Mouse (Mus musculus) adrenal gland, adult 2 months (tissue): ENCODE data around the gene Galnt15. TPM values are rescaled to one million over a fixed set of nuclear protein-coding genes. Genes with fewer than 3 reads are reported as not detected.
"Not testable (repeated sequence)": the region's sequence is repeated elsewhere in the genome, so short reads cannot be mapped to it uniquely, and the experiment has no call there.

ENCODE experiments used
- DNase-seq: peaks from one replicate; pipeline ENCODE4 v3.0.0; 2021
- polyA plus RNA-seq: library from polyadenylated mRNA; depleted of rRNA; stranded (reverse); fragments of >200 nt; gene quantifications from 2 replicates; pipeline ENCODE4 v1.2.3, GENCODE M21; 2012; rRNA removed
- total RNA-seq, 2 experiments: library from RNA; stranded (reverse); gene quantifications; 2 replicates each; pipeline ENCODE4 v1.2.3; 2021

The Galnt15 gene
- total and polyA plus RNA-seq, 3 experiments, result 3.6 to 14.5 (median 5.2) TPM

DNA sequence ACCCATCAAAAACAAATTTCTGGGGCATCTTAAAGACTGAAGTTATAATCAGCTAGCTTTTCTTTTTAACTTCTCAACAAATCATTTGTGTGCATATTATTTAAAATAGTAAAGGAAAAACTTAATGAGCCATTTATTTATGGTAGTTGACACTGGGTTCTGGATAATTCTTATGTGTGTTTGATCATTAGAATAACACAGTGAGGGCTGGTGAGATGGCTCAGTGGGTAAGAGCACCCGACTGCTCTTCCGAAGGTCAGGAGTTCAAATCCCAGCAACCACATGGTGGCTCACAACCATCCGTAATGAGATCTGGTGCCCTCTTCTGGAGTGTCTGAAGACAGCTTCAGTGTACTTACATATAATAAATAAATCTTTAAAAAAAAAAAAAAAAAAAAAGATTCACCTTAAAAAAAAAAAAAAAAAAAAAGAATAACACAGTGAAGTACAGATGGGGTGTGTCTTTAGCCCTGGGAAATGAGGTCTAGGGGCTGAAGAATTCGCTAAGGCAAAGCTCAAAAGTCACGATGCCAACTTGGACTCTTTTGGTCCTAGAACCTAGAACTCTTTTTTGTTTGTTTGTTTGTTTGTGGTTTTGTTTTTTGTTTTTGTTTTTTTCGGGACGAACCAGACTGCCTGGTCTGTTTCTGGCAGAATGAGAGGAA lies 58.9 kb downstream of the Galnt15 start:
- DNase-seq, result not testable (repeated sequence)

DNA sequence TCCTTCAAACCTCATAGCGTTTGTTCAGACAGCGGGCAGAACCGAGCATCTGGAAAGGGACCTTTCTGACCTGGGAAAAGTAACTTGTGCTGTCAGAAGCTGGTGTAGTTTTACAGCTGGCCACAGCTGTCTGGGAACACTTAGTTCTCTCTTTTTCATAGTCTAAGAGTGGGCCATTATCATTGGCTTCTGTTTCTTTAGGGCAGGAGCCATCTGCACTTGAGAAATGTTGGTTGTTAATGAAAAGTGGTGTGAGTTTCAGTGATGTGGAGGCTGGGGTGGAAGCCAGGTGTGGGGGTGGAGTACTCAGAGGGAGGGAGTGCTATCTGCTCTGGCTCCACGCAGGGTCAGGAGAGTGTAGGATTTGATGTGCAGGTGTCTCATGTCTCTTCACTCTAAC lies 62.3 kb downstream of the Galnt15 start:
- DNase-seq, result no peak

DNA sequence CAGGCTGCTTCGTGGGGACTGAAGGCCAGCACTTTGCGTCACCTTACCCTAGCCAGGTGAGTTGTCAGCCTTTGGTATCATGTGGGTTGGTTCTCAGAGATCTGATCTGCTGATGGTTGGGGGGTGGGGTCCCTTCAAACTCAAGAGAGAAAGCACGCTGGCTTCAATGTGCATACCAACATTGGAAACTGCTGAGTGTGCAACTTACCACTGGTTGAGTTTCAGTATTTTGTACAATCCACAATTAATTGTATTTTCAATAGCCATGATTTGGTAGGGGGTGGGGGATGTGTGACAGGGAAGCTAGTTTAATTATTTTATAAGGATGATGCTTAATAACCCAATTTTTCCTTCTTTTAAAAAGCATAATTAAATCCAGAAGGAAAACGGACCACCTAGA lies 62.9 kb downstream of the Galnt15 start:
- DNase-seq, result no peak

DNA sequence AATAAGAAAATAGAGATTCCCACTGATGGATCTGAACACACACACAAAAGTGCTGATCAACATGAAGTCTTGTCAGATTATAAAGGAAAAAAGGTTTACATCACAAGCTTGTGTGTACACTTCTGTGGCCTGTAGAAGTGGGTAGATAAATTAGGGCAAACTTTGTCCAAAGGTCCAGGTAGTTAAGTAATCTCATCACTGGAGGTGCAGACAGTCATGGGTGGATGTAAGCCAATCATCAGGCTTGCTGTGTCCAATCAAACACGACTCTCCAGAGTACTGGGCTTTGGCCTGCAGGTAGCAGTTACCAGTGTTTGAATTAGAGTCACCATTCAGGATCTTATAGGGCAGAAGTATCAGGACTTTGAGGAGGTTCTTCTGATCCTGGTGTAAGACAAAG lies 64.2 kb downstream of the Galnt15 start:
- DNase-seq, result no peak

DNA sequence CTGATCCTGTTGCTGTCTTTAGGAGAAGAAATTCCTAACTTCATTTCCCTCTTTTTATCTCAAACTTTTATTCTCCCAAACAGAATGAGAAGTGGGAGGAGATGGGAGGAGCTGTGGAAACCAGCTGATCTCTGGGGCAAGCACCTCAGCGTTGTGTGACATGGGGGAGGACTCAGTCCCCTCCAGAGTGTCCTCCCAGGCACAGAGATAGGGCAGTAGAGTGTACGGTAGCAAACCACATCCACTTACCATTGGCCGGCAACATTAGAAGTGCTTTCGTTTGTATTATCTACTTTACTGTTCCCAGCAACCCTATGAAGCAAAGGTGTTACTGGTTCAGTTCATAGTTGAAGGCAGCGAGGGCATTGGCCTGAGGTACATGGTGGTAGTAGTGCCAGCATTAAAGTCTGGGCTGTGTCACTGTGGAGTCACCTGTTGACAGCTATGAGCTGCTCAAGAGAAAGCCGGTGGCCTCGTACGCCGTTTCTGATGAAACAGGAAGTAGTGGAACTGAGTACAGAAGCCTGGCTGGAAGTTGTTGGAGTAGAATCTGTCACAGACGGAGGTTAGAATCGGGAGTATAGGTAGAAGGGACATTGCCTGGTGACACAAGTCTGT lies 64.8 kb downstream of the Galnt15 start:
- no peak for DNase-seq

DNA sequence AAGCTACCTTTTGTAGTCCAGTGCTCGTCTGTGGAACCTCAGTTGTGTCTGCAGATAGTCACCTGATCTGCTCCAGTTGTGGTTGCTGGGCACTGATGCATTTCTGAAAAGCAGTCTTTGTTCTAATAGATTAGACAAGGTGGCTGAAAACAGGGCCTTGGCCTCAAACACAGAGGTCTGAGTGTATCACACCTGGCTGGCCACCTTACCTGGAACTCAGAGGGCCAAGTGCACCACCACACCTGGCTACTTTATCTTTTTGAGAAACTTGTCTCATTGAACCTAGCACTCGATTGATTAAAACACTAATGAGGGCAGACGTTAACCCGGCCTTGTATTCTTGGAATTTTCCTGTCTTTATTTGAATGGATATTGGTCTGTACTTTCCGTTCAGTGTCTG lies 66.9 kb downstream of the Galnt15 start:
- DNase-seq, result no peak

DNA sequence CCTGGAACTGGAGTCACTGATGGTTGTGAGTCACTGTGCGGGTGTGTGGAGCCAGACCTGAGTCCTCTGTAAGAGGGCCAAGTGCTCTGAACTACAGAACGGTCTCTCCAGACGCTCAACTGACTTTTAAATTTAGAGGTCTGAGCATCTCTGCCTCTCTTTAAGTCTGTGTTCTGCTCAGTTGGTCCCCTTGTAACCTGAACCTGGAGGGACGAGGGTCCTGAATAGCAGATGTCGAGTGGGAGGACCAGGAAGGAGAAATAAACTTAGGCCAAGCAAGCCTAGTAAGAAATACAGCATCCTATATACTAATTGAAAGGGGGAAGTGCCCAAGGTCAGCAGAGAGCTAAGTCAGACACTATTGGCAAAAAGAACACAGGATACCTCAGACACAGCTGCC lies 68.0 kb downstream of the Galnt15 start:
- no peak for DNase-seq

DNA sequence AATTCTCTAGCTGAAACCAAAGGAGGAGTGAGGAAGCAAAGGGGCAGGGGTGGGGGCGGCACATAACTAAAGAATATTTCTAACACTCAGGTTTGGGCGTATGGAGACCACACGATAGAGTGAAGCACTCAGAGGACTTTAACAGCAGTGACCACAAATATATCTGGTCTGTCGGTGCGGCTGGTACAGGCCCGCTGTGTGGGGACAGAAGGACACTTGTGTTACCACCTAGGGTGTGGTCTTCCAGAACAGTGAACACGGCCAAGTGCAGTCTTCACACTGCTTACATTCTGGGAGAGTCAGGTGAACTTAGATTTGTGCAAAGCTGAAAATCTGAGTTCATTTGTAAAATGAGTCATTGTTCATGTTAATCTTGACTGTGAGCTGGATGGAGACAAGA lies 68.9 kb downstream of the Galnt15 start:
- no peak for DNase-seq

DNA sequence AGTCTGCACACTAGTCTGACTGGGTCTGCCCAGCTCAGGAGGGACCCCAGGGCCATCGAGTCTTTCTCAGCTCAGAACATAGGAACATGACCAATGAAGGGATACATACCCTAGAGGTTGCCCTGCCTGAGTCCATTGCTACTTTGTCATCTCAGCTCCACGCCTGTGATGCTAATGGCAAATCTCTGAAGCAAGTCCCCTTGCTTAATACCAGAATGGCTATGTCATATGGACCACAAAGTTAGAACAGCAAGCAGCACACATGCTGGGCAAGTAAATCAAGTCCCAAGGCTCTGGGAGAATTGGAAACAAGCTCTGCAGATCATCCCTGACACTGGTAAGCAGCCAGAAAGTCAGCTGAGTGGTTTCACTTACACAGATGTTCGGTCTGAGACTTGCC lies 70.2 kb downstream of the Galnt15 start:
- DNase-seq, result no peak

DNA sequence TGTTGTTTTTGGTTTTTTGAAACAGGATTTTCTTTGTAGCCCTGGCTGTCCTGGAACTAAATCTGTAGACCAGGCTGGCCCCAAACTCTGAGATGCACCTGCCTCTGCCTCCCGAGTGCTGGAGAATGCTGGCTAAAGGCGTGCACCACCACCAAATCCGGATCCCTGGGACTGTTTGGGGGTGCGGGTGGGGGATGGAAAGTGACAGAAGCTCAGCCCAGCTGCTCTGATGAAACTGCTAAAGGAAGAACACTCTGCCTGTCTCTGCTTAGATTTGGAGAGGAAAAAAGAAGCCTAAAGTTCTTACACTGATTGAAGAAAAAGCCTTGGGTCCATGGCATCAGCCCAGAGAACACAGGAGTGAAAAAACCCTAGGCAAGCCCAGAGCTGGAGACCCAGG lies 74.8 kb downstream of the Galnt15 start:
- DNase-seq, result no peak

DNA sequence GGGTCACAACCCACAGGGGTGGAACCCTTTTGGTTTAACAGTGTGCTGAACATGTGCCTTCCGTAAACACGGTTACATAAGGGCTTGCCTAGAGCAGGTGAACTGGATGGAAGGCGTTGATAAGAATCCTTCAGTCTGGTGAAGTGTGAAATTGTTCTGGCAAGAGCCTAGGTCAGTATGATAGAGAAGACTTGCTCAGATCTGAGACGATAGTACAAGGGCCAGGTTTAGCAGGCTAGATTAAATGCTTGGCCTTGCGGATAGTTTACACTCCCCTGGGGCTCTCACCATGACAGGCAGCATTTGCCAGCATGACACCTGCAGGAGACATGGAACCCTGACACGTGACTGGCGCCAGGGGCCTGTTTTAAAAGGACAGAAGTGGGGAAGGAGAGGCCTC lies 76.9 kb downstream of the Galnt15 start:
- no peak for DNase-seq

DNA sequence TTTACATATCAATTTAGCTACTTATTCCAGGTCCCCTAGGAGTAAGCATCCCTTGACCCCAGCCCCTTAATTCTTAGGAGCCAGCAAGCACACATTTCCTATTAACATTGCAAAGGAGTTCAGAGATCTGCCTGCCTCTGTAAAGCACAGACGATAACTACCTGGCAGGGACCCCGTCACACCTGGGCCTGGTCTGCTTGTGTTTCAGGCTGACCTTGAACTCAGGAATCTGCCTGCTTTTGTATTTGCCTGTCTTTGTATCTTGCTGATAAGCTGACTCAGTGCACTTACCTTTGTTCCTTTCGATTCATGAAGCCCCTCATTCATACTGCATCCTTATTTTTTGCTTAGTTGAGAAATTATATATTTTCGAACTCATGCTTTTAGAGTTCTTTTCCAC lies 78.1 kb downstream of the Galnt15 start:
- DNase-seq, result no peak

Other genes with a start within 250 kb of the Galnt15 start
- 10 to 100 TPM; 10.4 to 17.7 TPM for gene Ankrd28, start 198.3 kb upstream of the Galnt15 start, total RNA-seq
- 1.2 and 3.2 TPM in 2 replicates for gene Ankrd28, start 198.3 kb upstream of the Galnt15 start, polyA plus RNA-seq
- 10 to 100 TPM; 41.8 to 41.9 TPM for gene Oxnad1, start 56.4 kb downstream of the Galnt15 start, total RNA-seq
- gene Oxnad1, start 56.4 kb downstream of the Galnt15 start, polyA plus RNA-seq, result 16.8 and 18.5 TPM in 2 replicates
- 10 to 100 TPM; 67.7 to 74.9 TPM for gene Dph3, start 56.7 kb downstream of the Galnt15 start, total RNA-seq
- gene Dph3, start 56.7 kb downstream of the Galnt15 start, polyA plus RNA-seq, result 7.0 and 8.4 TPM in 2 replicates
- gene Msmb, start 113.0 kb downstream of the Galnt15 start, total RNA-seq, result not detected
- gene Msmb, start 113.0 kb downstream of the Galnt15 start, polyA plus RNA-seq, result not detected in 2 replicates
- gene Ncoa4, start 130.9 kb downstream of the Galnt15 start, total RNA-seq, result 100 to 1,000 TPM; 155 to 232 TPM
- 18.6 and 27.6 TPM in 2 replicates for gene Ncoa4, start 130.9 kb downstream of the Galnt15 start, polyA plus RNA-seq
- 100 to 1,000 TPM; 150 to 152 TPM for gene Timm23, start 172.9 kb downstream of the Galnt15 start, total RNA-seq
- 165 TPM in 2 replicates for gene Timm23, start 172.9 kb downstream of the Galnt15 start, polyA plus RNA-seq
- 10 to 100 TPM; 49.0 to 69.1 TPM for gene Parg, start 173.0 kb downstream of the Galnt15 start, total RNA-seq
- 6.3 and 8.9 TPM in 2 replicates for gene Parg, start 173.0 kb downstream of the Galnt15 start, polyA plus RNA-seq